Mouse (Mus musculus): ENCODE measurements at regions not wholly inside any gene's neighbourhood (a gene's known extent, or its start where the extent isn't known, plus 50 kb on each side); places are given as distances from the start of the nearest gene placed in this dataset.
"Not testable (repeated sequence)": the region's sequence is repeated elsewhere in the genome, so short reads cannot be mapped to it uniquely, and the experiment has no call there.

DNA sequence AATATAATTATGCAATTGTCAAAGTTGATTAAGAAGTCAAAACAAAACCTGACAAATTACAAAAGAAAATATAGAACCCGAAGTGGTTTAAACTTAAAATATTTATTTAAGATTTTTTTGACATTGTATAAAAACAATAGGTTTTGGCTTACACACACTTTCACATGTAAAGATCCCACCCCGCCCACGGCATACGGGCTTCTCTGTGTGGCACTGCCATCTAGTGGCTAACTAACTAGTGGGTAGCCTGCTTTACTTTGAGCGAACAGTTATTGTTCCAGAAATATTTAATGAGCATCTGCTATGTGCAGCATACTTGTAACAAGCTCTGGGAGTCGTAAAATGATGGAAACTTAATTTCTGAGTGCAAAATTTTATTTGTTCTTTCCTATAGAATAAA, 716.3 kb upstream of the Intu start:
- DNase-seq: peak in 1 of 2 experiments; percentile 3

DNA sequence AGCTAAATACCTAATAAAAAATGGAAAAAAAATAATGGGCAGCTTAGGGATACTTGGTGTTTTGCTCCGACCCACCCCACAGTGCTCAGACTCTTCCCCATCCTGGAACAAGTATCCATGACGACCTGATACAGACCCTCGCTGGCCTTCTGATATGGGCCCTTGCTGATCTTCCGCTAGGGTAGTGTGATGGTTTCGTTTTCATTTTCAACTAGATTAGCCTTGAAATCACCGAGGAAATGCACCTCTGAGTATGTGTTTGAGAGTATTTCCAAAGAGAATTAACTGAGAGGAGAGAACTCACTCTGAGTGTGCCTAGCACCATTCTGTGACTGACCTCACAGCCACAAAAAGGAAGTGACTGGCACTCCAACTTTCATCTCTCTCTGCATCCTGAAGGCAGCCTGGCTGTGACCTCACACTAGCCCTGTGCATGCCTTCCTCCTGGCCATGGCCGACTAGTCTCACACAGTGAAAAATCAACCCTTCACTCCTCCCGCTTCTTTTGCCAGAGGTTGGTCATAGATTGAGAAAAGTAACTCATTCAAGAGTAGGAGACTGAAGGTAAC, 700.5 kb upstream of the Intu start:
- no peak for DNase-seq

DNA sequence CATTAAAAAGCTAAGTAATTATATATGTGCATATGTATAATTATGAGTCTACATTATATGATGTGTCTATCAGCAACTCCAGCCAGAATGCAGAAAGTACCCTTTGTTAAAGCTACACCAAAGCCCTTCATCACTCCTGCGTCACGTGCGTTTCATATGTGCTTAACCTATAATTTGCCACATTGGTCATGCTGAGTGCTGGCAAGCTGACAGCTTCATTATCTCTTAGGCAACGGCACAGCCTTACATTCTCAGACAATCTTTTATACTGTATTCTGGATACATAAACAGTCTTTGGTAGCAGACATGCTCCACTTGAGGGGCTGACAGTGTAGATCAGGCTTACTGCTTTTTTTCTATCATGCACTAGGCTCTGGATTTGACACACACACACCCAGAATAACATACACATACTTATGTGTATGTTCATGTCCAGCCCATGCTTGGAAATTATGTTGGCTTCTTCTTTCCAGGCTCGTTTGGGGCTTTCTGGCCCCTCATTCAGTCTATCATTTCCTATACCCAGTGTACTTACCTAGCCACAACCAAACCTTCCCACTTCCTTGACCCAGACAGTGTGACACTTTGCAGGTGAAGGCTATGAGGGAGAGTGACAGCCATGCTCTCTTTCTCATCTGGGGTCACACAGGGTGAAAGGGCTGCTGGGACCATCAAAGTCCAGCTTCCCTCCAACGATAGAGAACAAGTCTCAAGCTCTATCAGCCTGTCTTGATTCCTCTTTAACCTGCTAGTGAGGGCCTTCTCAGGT, 692.5 kb upstream of the Intu start:
- DNase-seq: no peak

DNA sequence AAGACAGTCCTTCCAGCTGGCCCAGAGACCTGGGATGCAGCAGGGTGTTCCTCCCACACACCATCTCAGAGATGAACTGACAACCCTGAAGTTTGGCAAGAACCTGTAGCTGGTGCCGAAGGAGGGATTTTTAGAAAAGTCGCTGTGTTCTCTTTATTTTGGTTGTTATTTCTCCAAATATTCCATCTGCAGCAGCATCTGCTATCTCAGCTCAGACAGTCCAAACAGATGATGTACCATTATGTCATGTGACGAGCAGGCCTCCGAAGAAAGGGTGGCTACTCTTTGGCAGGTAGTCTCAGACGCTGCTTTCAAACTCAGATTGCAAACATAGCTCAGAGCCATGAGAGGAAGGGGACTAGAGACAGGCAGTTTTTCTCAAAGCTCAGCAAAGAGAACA, 690.1 kb upstream of the Intu start:
- no peak for DNase-seq

DNA sequence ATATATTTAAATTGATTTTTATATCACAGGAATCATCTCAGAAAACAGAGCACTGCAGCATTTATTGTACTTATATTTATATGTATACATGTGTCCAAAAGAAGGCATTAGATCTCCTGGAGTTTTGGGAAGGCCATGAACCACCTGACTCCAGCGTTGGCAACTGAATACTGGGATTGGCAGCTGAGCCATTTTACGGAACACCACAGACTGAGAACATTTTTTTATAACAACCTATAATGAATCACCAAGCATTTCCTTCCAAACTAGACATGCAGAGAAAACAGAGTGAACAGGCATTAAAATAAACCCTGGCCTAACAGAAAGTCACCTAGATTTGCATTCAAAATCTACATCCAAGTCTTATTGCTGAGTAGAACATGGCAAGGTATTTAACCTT, 686.0 kb upstream of the Intu start:
- DNase-seq: no peak

DNA sequence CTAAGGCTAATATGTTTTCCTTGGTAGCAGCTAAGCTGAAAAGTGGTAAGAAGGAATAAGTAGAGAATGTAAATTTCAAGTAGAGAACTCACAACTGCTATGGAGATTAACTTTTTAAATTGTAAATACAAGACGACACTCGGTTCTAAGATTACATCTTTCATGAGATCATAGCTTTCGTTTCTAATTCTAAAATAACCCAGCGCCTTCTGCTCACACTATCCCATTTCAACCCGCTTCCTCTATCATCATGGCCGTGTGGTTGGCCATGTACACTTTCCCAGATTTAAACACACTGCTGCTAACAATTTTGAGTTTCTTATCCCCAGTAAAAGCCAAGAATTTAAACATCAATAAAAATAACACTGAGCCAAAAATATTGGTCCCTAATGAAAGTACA, 682.3 kb upstream of the Intu start:
- DNase-seq: no peak

DNA sequence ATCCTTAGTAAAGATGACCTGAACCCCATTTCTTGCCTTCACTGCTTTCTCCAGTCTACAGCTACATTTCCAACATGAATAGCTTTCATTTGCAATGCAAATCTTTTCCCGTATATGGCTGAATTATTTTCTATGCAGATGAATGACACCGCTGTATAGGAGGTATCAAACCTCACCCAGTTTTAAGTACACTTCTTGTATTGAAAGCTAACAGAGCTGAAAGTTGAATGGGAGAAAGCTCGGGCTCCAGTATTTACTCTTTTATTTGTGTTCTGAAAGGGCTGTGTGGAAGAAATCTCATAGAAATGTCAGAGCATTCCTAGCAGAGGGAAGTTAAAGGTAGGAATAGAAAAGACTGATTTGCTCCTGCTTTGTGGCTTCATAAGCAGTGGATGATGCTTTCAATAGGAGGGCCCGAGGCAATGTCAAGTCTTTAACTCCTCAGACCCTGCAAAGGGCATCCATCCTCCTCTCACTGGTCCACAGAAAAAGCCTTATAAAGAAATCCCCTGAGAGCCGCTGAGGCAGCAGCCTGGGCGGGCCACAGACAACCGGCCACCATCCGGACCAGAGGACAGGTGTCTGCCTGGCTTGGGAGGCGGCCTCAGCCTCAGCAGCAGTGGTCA, 673.8 kb upstream of the Intu start:
- DNase-seq: no peak

DNA sequence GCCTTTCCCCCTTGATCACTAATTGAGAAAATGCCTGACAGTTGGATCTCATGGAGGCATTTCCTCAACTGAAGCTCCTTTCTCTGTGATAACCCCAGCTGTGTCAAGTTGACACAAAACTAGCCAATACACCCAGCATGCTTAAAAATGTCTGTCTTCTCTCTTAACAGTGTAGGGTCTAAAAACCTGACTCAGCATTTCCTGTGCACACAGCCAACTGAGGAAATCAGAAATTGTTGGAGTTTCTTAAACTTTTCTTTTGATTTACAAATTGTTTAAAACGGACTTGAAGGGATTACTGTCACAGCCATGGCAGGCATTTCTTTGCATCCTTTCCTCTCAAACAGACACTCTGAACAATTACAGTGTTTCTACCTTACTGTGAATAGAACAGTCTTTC, 655.0 kb upstream of the Intu start:
- DNase-seq: not testable (repeated sequence)

DNA sequence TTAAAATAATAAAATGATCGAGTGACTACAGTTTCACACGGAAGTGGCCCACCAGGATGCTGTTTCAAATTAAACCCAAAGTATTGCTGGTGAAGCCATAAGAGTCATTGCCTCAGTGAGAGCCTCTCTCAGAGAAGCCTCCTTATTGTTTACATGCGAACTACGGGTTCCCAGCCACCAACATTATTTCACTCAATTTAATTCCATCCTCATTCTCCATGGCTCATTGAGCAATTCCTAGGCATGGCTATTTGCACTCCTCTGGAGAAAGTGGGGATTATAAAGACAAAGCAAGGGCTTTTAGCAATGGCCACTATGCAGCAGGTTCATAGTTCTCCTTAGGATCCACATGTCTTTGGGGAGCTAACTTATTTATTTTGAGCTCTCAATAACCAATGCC, 646.7 kb upstream of the Intu start:
- no peak for DNase-seq

DNA sequence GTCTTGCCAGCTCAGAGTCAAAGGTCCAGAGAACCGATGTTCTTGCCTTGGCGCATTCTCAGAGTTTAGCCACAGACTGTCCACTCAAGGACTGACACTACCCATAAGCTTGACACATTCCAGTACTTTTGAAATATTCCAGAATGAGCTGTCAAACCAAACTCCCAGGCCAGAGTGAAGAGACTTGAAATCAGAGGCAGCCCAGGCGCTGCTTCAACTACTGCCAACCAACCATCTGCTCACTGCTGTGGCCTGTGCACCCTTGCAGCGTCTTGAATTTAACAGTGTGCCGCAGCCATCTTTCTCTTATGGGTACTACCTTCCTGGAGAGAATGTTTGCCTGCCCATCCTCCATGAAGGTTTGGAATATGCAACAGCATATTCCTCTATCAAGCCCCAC, 642.7 kb upstream of the Intu start:
- no peak for DNase-seq

DNA sequence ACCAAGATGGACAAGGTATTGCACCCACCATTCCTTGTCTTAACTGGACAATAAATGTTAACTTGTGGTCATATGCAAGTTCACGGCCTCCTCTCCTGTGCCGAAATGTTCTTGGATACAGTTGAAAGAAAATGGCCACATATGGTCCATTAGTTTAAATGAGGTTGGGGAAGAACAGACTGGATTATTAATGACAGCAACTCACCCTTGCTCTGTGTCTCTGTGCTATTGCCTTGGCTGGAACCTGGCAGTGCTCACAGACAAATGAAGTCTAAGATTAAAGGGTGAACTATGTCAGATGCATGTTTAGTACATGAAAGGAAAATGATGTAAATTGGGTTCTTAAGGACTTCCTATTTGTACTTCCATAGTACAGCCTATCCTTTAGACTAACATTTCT, 641.9 kb upstream of the Intu start:
- no peak for DNase-seq

DNA sequence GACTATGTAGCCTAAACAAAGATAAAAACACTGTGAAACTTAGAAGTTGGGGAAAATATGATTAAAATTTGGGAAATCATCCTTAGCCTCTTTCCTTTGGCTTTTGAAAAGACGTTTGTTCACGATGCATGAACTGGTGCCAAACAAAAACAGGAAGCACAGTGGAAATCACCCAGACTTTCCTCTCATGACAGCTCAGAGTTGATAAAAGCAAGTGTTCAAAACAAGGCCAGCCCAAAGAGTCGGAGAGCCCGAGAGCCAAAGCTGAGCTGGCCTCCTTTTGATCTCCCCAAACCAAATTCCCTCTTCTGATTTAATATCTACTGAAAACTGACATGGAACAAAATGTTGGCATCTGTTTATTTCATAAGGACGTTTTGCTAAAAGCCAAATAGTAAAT, 632.1 kb upstream of the Intu start:
- DNase-seq: no peak

DNA sequence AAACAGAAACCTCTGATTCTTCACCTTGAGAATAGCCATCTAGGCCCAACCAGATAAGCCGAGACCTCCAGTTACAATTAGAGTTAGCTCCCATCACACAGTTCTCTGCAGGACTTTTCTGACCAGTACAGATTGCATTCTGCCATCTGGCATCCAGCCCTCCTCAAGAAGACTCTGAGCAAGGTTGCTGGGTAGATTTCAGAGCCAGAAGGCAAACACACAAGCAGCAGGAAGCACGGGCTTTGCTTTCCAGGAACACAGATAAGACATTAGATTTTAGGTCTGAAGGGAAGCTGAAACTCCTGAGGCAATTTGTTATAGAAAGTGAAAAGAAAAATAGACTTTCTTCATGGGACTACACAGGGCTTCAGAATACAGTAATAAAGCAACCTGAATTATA, 630.9 kb upstream of the Intu start:
- no peak for DNase-seq

DNA sequence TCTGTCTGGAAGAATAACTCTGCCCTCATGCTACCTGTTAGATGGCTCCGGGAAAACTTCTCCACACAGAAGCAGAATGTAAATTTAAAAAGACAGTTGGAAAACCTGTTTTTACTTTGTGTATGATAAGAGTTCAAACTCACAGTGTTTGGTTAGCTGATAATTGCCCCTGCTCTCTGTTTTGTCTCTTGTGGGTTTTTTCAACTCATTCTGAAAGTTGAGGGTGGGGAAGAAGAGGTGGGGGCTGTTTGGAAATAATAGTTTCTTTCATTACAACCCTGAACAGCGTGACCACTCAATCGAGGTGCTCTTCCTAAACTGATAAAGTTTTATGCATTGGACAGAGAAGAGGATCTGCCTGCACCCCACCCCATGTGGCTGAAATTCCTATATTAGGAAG, 626.7 kb upstream of the Intu start:
- no peak for DNase-seq

DNA sequence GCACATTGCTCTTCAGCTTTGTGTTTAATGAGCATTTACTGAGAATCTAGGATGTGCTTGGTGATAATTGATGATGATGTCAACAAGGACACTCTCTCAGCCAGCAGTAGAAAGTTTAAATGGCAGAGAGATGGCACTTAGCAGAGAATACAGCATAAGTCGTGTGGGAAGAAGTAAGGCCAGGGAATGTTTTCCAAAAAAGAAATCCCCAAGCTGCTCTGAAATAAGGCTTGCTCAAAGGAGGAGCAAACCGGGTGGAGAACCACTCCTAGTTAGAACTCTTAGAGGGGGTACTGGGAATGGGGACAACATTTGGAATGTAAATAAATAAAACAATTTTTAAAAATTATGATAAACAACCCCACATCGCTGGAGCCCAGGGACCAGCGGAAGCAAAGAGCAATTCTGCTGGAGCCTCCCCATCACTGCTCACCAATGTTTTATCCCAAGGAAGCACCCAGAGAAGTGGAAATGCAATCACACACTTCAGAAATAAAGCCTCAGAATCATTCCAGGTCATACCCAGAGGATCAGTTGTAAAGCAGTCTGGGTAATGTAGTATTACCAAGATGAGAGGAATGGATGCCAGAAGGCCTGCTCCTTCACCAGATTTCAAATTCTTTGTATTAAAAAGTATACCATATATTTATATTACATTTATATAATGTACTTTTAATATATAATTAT, 622.3 kb upstream of the Intu start:
- DNase-seq: no peak

DNA sequence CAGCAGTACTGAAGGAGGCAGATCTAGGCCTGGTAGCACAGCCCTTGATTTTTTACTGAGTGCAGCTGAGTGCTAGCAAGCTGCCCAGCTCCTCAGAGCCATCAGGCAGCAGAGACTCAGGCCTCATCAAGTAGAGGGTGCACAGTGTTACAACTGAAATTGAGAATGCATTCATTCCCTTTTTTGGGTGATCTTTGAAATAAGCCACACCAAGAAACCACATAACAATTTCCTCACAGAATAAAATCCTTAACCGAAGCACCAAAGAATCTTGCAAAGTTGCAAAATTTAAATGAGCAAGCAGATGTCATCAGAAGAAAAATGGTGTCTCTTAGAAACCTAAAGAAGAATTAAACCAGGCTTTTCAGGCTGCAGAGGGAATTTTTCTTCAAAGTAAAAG, 621.4 kb upstream of the Intu start:
- DNase-seq: no peak

DNA sequence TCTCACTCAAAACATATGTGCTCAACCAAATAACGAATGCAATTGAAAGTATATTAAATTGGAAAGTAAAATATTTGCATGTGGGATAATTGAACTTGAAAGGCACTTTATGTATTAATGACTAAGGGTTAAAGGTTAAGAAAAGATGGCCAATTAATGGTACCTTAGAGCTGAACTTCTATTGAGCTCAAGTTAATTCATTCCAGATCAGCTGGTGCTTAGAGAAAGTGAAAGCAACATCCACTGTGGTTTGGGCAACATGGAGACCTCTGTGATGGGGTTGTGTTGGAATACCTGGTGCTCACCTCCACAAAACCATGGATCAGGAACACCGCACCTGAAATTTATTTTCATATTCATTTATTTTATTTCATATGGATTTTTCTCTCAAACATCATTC, 612.5 kb upstream of the Intu start:
- no peak for DNase-seq

DNA sequence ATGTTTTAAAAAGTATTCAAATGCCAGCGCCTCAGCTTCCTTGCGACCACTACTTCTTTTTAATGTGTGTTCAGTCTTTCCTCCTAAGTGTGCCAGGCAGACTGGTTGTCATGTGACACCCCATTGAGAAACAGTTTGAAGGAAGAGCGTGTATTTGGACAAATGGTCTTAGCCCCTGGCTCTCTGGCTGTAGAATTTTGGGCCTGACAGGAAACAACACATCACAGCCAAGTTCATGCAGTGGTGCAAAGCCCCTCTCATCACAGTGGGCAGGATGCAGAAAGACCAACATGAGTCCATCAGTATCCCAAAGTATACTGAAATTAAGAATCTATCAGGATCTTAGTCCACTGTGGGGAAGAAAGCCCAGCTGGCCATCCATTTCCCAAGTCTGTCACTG, 605.6 kb upstream of the Intu start:
- no peak for DNase-seq

DNA sequence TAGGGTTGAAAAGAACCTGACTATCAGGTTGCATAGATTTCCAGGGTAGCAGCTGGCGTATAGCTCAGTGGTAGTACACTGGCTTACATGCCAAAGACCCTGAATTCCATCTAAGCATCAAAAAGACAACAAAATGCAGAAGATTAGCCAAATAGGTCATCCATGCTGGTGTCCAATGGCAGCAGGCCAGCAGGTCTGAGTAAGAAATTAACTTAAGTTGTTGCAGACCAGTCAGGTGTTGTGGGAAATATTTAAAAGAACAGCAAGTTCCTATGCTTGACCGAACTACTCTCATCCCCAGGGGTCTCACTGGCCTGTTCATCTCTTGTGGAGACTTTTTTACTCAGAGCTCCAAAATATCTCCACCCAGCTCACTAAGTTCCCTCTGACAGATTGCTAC, 602.7 kb upstream of the Intu start:
- DNase-seq: no peak

DNA sequence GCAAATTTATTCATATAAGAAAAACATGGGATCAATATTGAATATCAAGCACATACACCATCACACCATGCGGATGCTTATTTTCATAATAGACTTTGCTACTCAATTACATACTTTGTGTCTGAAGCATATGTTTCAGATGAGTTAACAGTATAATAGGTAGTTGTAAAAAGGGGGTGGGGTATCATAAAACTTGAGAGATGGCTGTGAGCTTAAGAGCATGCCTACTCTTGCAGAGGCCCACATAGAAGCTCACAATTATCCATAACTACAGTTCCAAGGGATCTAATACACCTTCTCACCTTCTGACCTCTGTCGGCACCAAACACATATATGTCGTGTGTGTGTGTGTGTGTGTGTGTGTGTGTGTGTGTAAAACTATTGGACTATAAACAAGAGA, 597.7 kb upstream of the Intu start:
- DNase-seq: no peak

DNA sequence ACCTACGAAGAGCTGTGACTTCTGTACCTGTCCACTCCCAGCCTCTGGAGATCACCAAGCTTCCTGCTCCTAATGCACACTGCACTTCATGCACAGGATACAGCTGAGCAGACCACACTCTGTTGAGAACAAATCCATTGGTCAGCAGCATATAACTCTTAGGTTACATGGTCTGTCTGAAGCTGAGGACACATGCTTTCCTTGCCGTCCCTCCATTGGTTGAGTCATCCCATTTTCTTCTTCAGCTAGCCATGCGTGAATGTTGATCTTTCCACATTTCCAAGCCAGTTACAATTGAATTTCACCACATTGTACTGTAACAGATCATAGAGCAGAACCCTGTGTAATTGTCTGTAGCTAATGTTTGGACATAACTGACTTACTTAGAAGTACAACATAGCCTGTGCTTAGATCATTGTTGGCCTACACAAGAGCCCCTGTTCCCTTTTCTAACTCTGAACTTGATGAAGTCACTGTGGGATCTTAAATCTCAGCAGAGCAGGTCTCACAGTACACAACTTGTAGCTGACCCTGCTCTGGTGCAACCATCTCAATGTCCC, 593.3 kb upstream of the Intu start:
- DNase-seq: no peak

DNA sequence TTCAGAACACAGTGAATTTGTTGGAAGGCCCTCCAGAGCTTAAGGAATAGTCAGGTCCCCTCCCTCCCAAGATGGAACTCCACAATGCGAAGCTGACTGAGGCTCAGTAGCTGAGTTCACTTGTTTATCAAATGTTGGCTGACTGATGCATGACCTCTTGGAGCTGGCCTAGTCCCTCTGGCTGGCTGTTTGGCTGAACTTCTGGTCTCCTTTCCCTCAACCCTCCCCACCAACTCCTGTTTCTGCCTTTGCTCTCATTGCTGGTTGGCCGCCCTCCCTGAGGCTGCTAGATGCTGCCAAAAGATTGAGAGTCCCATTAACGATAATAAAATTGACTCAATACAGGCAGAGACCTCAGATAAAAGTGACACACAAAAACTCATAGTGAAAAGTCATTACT, 586.5 kb upstream of the Intu start:
- DNase-seq: no peak

DNA sequence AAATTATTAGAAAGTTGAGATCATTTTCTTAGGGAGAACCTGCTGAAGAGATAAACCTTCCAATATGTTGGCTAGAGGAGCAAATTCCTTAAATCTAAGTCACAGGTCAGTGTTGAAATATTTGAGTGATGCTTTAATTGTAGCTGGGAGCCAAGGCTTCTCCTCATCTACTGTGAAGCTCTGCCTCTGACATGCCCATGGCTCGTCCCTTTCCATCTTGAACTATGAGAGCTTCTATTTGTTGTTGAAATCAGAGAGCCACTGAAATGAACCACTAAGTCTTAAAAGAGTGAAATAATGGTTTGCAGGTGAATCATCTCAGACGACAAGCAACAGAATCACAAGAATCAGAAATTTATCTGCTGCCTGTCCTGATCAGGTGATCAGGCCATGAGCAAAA, 579.0 kb upstream of the Intu start:
- no peak for DNase-seq

DNA sequence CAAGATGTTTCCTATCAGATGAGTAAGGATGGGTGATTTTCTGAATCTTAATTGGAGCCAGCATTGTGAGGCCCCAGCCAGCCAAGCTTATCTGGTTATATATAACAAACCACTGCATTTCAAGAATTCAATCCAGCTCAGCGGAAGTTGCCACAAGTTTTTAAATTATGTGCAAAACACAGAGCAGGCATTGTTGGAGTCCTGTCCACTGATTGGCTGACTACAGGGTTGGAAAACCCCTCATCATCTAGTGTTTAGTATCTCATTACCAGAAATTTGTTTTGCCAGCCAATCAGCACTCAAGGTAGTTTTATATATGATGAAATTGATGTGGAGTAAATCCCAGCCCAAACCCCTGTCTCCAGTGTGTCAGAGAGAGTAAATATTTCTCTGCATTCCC, 578.5 kb upstream of the Intu start:
- DNase-seq: no peak
